Mouse (Mus musculus) retina, postnatal 7 days (tissue): ENCODE measurements around the gene Ccdc81.

ENCODE experiments used
- DNase-seq: peaks from one replicate; pipeline ENCODE4 v3.0.0-alpha.2; 2012; ENCODE audit warnings: low read depth, low spot score

Ccdc81 gene

GRCm38 (mm10) chr7:89903442-89904343, at the start of gene Ccdc81:
Gene Ccdc81 (minus strand): TSS chr7:89903629.
- DNase-seq = no peak

GRCm38 (mm10) chr7:89949403-89949802, 46.0 kb upstream of the Ccdc81 start:
- no peak for DNase-seq

- no peak for DNase-seq
Observed at GRCm38 (mm10) chr7:89948026-89948425, 44.6 kb upstream of the Ccdc81 start.

GRCm38 (mm10) chr7:89940571-89941463, 37.4 kb upstream of the Ccdc81 start, which contains the start of gene Hikeshi:
Gene Hikeshi (minus strand): TSS chr7:89941204.
- peak; percentile 96 for DNase-seq

- DNase-seq = no peak
Observed at GRCm38 (mm10) chr7:89939497-89940353, 36.3 kb upstream of the Ccdc81 start.

- DNase-seq = no peak
Observed at GRCm38 (mm10) chr7:89923441-89924180, 20.2 kb upstream of the Ccdc81 start.

GRCm38 (mm10) chr7:89917776-89918175, 14.3 kb upstream of the Ccdc81 start:
- no peak for DNase-seq

GRCm38 (mm10) chr7:89916711-89917110, 13.3 kb upstream of the Ccdc81 start:
- no peak for DNase-seq

- no peak for DNase-seq
Observed at GRCm38 (mm10) chr7:89913432-89914158, 10.2 kb upstream of the Ccdc81 start.

GRCm38 (mm10) chr7:89912356-89912755, 8.9 kb upstream of the Ccdc81 start:
- no peak for DNase-seq

- DNase-seq = no peak
Observed at GRCm38 (mm10) chr7:89909711-89910110, 6.3 kb upstream of the Ccdc81 start.

GRCm38 (mm10) chr7:89908899-89909621, 5.6 kb upstream of the Ccdc81 start:
- no peak for DNase-seq

- no peak for DNase-seq
Observed at GRCm38 (mm10) chr7:89908421-89908820, 5.0 kb upstream of the Ccdc81 start.

GRCm38 (mm10) chr7:89907950-89908349, 4.5 kb upstream of the Ccdc81 start:
- DNase-seq = peak; percentile 50

- DNase-seq = no peak
Observed at GRCm38 (mm10) chr7:89903007-89903406, 422 bp downstream of the Ccdc81 start.

- no peak for DNase-seq
Observed at GRCm38 (mm10) chr7:89891856-89892255, 11.6 kb downstream of the Ccdc81 start.

GRCm38 (mm10) chr7:89891412-89891811, 12.0 kb downstream of the Ccdc81 start:
- DNase-seq = no peak

GRCm38 (mm10) chr7:89884551-89884950, 18.9 kb downstream of the Ccdc81 start:
- no peak for DNase-seq

- no peak for DNase-seq
Observed at GRCm38 (mm10) chr7:89879686-89880085, 23.7 kb downstream of the Ccdc81 start.
